Mouse (Mus musculus): ENCODE measurements around the gene Zfp653. TPM values are rescaled to one million over a fixed set of nuclear protein-coding genes. Genes with fewer than 3 reads are reported as not detected.

Gene Zfp653
- 10 to 100 TPM in 1 of 2 experiments, 1 to 10 TPM in 1; 4.2 to 10.3 TPM for polyA plus RNA-seq (2012; fragmentation: generic; extraction: Trizol)

GRCm38 (mm10) chr9:22070791-22071573 lies at the start of gene Zfp653, which contains the start of gene Gm49318:
Gene Zfp653 (minus strand): TSS chr9:22071376.
Gene Gm49318 (minus strand): TSS chr9:22071259.

GRCm38 (mm10) chr9:22116740-22117426 lies 45.7 kb upstream of the Zfp653 start, which contains the start of gene Elof1:
Gene Elof1 (minus strand): TSS chr9:22117172.

GRCm38 (mm10) chr9:22098993-22099696 lies 28.0 kb upstream of the Zfp653 start, which contains the start of gene Cnn1:
Gene Cnn1 (plus strand): TSS chr9:22099216.

DNA sequence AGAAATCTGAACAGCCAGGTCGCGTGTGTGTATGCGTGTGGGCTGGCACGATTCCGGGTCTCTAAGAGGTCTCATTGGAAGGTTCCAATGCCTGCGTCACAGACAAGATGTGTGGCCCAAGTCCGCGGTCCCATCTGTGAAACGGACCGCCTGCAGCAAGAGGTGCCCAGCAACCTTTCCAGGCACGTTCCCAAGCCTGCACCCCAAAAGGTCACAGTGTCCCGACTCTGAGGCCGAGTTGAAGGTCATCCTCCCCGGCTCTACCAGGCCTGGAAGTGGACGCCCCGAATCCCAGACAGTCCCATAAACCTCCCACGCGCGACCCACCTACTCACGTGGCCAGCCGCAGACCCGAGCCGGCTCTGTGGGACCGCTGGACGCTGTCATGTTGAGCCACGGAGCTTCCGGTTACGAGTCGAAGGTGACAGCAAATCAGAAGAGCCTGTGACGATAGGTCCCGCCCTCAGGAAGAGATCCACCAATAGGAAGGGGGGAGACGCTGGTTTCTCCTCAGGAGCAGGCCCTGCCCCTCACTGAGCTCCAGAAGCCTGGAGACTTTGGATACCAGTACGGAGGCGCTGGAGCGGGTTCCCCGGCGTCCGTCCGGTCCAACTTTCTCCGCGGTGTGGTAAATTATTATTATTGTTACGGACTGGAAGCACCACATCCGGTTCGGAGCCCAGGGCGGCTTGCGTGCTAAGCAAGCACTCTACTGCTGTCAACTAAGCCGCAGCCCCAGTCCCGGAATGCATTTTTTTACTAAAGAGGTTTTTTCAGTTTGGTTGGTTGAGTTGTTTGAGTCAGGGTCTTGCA lies 14.1 kb upstream of the Zfp653 start, which contains the start of gene Ecsit:
TSS of gene Ecsit (minus strand) at position 417 of the 813 bp plus-strand sequence.

DNA sequence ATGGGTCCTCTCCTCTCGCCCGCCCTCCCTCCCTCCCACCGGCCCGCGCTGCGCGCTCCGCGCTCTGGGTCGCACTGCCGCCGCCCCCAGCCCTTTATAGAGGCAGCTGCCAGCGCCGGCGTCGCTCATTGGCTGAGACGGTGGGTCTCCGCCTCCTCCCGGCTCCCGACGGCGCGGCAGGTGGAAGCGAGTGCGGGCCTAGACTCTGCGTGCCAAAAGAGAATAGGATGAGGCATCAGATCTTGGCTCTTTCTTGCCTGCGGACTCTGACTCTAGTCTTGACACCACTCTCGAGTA lies 19.3 kb downstream of the Zfp653 start, which contains the start of gene Elavl3:
TSS of gene Elavl3 (minus strand) at position 66 of the 297 bp plus-strand sequence.

Other genes starting within 250 kb of the Zfp653 start
- not detected for gene Angptl8, start 235.9 kb downstream of the Zfp653 start, polyA plus RNA-seq (2012; fragmentation: generic; extraction: Trizol)
- gene Dock6, start 218.7 kb downstream of the Zfp653 start, polyA plus RNA-seq (2012; fragmentation: generic; extraction: Trizol), result 10 to 100 TPM in 1 of 2 experiments, 1 to 10 TPM in 1; 2.3 to 10.7 TPM
- gene Rab3d, start 153.2 kb downstream of the Zfp653 start, polyA plus RNA-seq (2012; fragmentation: generic; extraction: Trizol), result 10 to 100 TPM in 1 of 2 experiments, 1 to 10 TPM in 1; 2.4 to 10.6 TPM
- 1 to 10 TPM; 2.1 to 6.2 TPM for gene Ccdc159, start 143.9 kb downstream of the Zfp653 start, polyA plus RNA-seq (2012; fragmentation: generic; extraction: Trizol)
- gene Tmem205, start 143.8 kb downstream of the Zfp653 start, polyA plus RNA-seq (2012; fragmentation: generic; extraction: Trizol), result 100 to 1,000 TPM in 1 of 2 experiments, 10 to 100 TPM in 1; 68.4 to 138 TPM
- gene Plppr2, start 134.3 kb downstream of the Zfp653 start, polyA plus RNA-seq (2012; fragmentation: generic; extraction: Trizol), result 10 to 100 TPM; 10.1 to 21.5 TPM
- 1 to 10 TPM; 6.5 to 8.7 TPM for gene Swsap1, start 115.6 kb downstream of the Zfp653 start, polyA plus RNA-seq (2012; fragmentation: generic; extraction: Trizol)
- gene Epor, start 107.9 kb downstream of the Zfp653 start, polyA plus RNA-seq (2012; fragmentation: generic; extraction: Trizol), result under 1 TPM; 0.04 to 0.52 TPM
- 10 to 100 TPM in 1 of 2 experiments, 1 to 10 TPM in 1; 4.1 to 10.4 TPM for gene Rgl3, start 81.9 kb downstream of the Zfp653 start, polyA plus RNA-seq (2012; fragmentation: generic; extraction: Trizol)
- gene Ccdc151, start 68.7 kb downstream of the Zfp653 start, polyA plus RNA-seq (2012; fragmentation: generic; extraction: Trizol), result 1 to 10 TPM in 1 of 2 experiments, under 1 TPM in 1; 0.64 to 1.9 TPM
- gene Prkcsh, start 68.6 kb downstream of the Zfp653 start, polyA plus RNA-seq (2012; fragmentation: generic; extraction: Trizol), result 100 to 1,000 TPM; 110 to 200 TPM
- gene Elavl3, start 19.4 kb downstream of the Zfp653 start, polyA plus RNA-seq (2012; fragmentation: generic; extraction: Trizol), result under 1 TPM in 1 of 2 experiments, not detected in 1; 0.05 TPM
- not detected for gene Gm49318, start 117 bp downstream of the Zfp653 start, polyA plus RNA-seq (2012; fragmentation: generic; extraction: Trizol)
- gene Ecsit, start 14.1 kb upstream of the Zfp653 start, polyA plus RNA-seq (2012; fragmentation: generic; extraction: Trizol), result 10 to 100 TPM; 15.6 to 33.1 TPM
- gene Cnn1, start 27.8 kb upstream of the Zfp653 start, polyA plus RNA-seq (2012; fragmentation: generic; extraction: Trizol), result under 1 TPM; 0.05 to 0.18 TPM
- 100 to 1,000 TPM; 183 to 259 TPM for gene Elof1, start 45.8 kb upstream of the Zfp653 start, polyA plus RNA-seq (2012; fragmentation: generic; extraction: Trizol)
- gene Acp5, start 64.3 kb upstream of the Zfp653 start, polyA plus RNA-seq (2012; fragmentation: generic; extraction: Trizol), result not detected
- 10 to 100 TPM; 51.2 to 91.4 TPM for gene Pigyl, start 85.5 kb upstream of the Zfp653 start, polyA plus RNA-seq (2012; fragmentation: generic; extraction: Trizol)
- not detected for gene Zfp872, start 116.7 kb upstream of the Zfp653 start, polyA plus RNA-seq (2012; fragmentation: generic; extraction: Trizol)
- 1 to 10 TPM; 1.4 to 5.2 TPM for gene Zfp809, start 154.3 kb upstream of the Zfp653 start, polyA plus RNA-seq (2012; fragmentation: generic; extraction: Trizol)
- under 1 TPM; 0.06 to 0.71 TPM for gene Zfp599, start 188.5 kb upstream of the Zfp653 start, polyA plus RNA-seq (2012; fragmentation: generic; extraction: Trizol)
- under 1 TPM in 1 of 2 experiments, not detected in 1; 0.04 TPM for gene Zfp810, start 236.3 kb upstream of the Zfp653 start, polyA plus RNA-seq (2012; fragmentation: generic; extraction: Trizol)

Measured in C3H10T1/2 (cell line).